Comparison of ENCODE assay signal across 8 mouse cellular contexts in the genomic region with DNA sequence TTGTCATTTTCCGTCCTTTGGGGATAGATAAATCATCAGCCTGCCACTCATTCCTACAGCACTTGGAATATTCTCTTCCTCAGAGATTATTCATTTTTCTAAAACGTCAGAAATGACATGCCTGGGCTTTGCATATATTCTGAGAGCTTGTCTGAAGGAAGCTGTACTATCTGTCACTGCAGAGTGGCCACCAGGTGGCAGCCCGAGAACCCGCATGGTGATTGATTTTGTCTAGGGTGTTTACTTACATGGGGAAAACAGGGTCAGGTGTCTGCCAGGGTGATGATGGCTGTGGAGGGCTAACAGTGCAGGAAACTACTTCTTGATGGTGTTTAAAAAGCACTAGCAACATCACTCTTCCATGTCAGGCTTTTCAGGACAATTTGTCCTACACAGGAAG.
DNase-seq lines count a peak whose midpoint lies in the region; TF ChIP-seq lines count a peak whose summit lies in the region.
"Had no signal": no experiment of that assay in that cellular context is flagged by ENCODE, and none has a peak within 500 bp of the region (broad histone marks: within the 10 kb centered on the region; RNA-seq: fewer than 3 reads in every experiment).

No protein-coding gene starts in this region.

- no peak overlapping the region for H3K4me3 ChIP-seq in MEL (ENCODE audit: control insufficient read depth in 1 of 2, insufficient read depth in 1 of 2, low read depth in 2 of 2, low read length in 2 of 2)
- H3K4me3 ChIP-seq in embryonic fibroblast, embryonic 13.5 days (ENCODE audit: insufficient read depth, low read length), result no peak overlapping the region
- H3K4me3 ChIP-seq in hindbrain, embryonic 10.5 days, result no peak overlapping the region
- no peak overlapping the region for H3K4me3 ChIP-seq in midbrain, embryonic 10.5 days
- H3K4me3 ChIP-seq: limb, embryonic 15.5 days had no signal

- H3K27me3 ChIP-seq in MEL (ENCODE audit: control insufficient read depth in 1 of 2, insufficient read depth in 2 of 2, low read length in 2 of 2), result no peaks in the 10 kb centered on the region
- no peaks in the 10 kb centered on the region for H3K27me3 ChIP-seq in hindbrain, embryonic 10.5 days (ENCODE audit: insufficient read depth, poor library complexity, severe bottlenecking)
- no peaks in the 10 kb centered on the region for H3K27me3 ChIP-seq in midbrain, embryonic 10.5 days (ENCODE audit: low read depth, poor library complexity, severe bottlenecking)
- H3K27me3 ChIP-seq: limb, embryonic 15.5 days had no signal

- no peaks in the 10 kb centered on the region for H3K36me3 ChIP-seq in MEL (ENCODE audit: control insufficient read depth in 1 of 2, insufficient read depth in 2 of 2, low read length in 2 of 2)
- no peaks in the 10 kb centered on the region for H3K36me3 ChIP-seq in hindbrain, embryonic 10.5 days
- H3K36me3 ChIP-seq in midbrain, embryonic 10.5 days, result no peaks in the 10 kb centered on the region
- H3K36me3 ChIP-seq: limb, embryonic 15.5 days had no signal

- no peak overlapping the region for H3K9ac ChIP-seq in MEL (ENCODE audit: control insufficient read depth, low read depth, low read length, poor library complexity, severe bottlenecking)
- H3K9ac ChIP-seq: limb, embryonic 15.5 days had no signal

- peak; percentile 7 to 70 (median 48); a peak in 4 of 6 replicates for TF ChIP-seq CTCF in MEL (IDR thresholded peaks at IDR 0.05 in 2 of 3, conservative IDR thresholded peaks at IDR 0.05 in 1 of 3; ENCODE audit: control insufficient read depth in 1 of 3, insufficient read depth in 1 of 3, low read depth in 2 of 3, low read length in 3 of 3, poor library complexity in 1 of 3, severe bottlenecking in 1 of 3)
- peak; percentile 48 for TF ChIP-seq CTCF in embryonic fibroblast, embryonic 13.5 days (IDR thresholded peaks at IDR 0.05; ENCODE audit: borderline replicate concordance, insufficient read depth, low read length)

- peak; percentile 45 for TF ChIP-seq RAD21 in MEL (IDR thresholded peaks at IDR 0.05; ENCODE audit: low read depth, low read length)

- no peak for TF ChIP-seq EP300 in MEL (IDR thresholded peaks at IDR 0.05; ENCODE audit: low read depth in 1 of 2, low read length in 2 of 2)

- H3K4me1 ChIP-seq in MEL (ENCODE audit: control insufficient read depth in 1 of 2, insufficient read depth in 2 of 2, low read length in 2 of 2), result no peaks in the 10 kb centered on the region
- H3K4me1 ChIP-seq in embryonic fibroblast, embryonic 13.5 days (ENCODE audit: control insufficient read depth, insufficient read depth, low read length), result peaks cover 3% of the 10 kb centered on the region
- no peaks in the 10 kb centered on the region for H3K4me1 ChIP-seq in hindbrain, embryonic 10.5 days (replicated peaks)
- no peaks in the 10 kb centered on the region for H3K4me1 ChIP-seq in midbrain, embryonic 10.5 days
- H3K4me1 ChIP-seq: limb, embryonic 15.5 days had no signal

- no peak overlapping the region for H3K27ac ChIP-seq in MEL (ENCODE audit: control insufficient read depth, low read depth, low read length)
- no peak overlapping the region for H3K27ac ChIP-seq in embryonic fibroblast, embryonic 13.5 days (ENCODE audit: insufficient read depth, low read length)
- H3K27ac ChIP-seq in hindbrain, embryonic 10.5 days, result no peak overlapping the region
- H3K27ac ChIP-seq in midbrain, embryonic 10.5 days (replicated peaks), result no peak overlapping the region
- H3K27ac ChIP-seq: limb, embryonic 15.5 days had no signal

- no peak for TF ChIP-seq POLR2A in MEL (IDR thresholded peaks at IDR 0.05; ENCODE audit: control insufficient read depth in 1 of 2, insufficient read depth in 1 of 2, low read depth in 1 of 2, low read length in 2 of 2, poor library complexity in 1 of 2)
- TF ChIP-seq POLR2A in embryonic fibroblast, embryonic 13.5 days (IDR thresholded peaks at IDR 0.05; ENCODE audit: low read depth, low read length), result no peak

- DNase-seq in MEL (ENCODE audit: low read depth, low spot score), result peak; percentile 16
- DNase-seq in adrenal gland, postnatal 25 days, result peak; percentile 60
- DNase-seq in hindbrain, embryonic 10.5 days (ENCODE audit: low spot score), result peak; percentile 68
- DNase-seq in left cerebral cortex, adult 11 months (ENCODE audit: low spot score), result peak; percentile 38
- peak; percentile 59 for DNase-seq in midbrain, embryonic 10.5 days (ENCODE audit: low spot score)
- peak; percentile 51 to 68 for DNase-seq in spleen, adult 18-20 months

- no peaks in the 10 kb centered on the region for H3K9me3 ChIP-seq in MEL (replicated peaks; ENCODE audit: insufficient read depth, low read length)
- no peaks in the 10 kb centered on the region for H3K9me3 ChIP-seq in hindbrain, embryonic 10.5 days
- H3K9me3 ChIP-seq in midbrain, embryonic 10.5 days (replicated peaks), result no peaks in the 10 kb centered on the region
- H3K9me3 ChIP-seq: limb, embryonic 15.5 days had no signal

- H3K79me2 ChIP-seq in MEL (ENCODE audit: control insufficient read depth, insufficient read depth, low read length, poor library complexity), result no peaks in the 10 kb centered on the region

- 11% methylated on average over 4 of the region's 4 CpGs for WGBS in hindbrain, embryonic 10.5 days
- WGBS in midbrain, embryonic 10.5 days, result 17% methylated on average over 4 of the region's 4 CpGs

TF ChIP-seq in MEL, 35 proteins besides CTCF, POLR2A, EP300 and RAD21:
- TF ChIP-seq SMC3 (IDR thresholded peaks at IDR 0.05; ENCODE audit: low read depth, low read length) (peak; percentile 54), MYB (IDR thresholded peaks at IDR 0.05; ENCODE audit: low read depth, low read length) (no peak)

Comparison
In these comparisons a context has a peak if more than half of its experiments do, and no peak if none do; other contexts are left out.
1. DNase-seq: peak in every context shown above with its lines; median percentile 68 in hindbrain, embryonic 10.5 days; 60 in adrenal gland, postnatal 25 days; 60 in spleen, adult 18-20 months; 59 in midbrain, embryonic 10.5 days; 38 in left cerebral cortex, adult 11 months; 16 in MEL.